Mouse (Mus musculus): Measurements from ENCODE around the gene Gdf15. TPM values are rescaled to one million over a fixed set of nuclear protein-coding genes. Genes with fewer than 3 reads are reported as not detected.

Gene Gdf15
- polyA plus RNA-seq, 1 experiment from 2014 or later, result not detected

DNA sequence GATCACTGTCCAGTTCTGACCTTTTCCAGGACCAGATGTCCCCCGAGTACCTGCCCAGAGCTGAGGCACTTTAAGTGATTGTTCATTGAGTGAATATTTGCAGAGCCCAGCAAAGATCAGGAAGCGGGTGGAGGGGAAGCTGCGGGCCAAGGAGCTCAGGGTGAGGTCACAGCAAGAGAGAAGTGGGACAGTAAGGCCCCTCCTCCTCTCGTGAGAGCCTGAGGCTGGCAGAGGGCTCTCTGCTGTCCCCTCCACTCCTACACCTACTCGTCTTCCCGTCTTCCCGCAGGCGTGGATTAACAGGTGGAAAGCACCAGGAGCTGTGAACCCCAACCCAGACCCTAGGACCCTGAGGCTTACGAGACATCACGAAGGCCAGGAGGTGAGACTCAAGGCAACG lies 15.6 kb downstream of the Gdf15 start:
- Histone ChIP-seq H3K27ac (ENCODE audit: low read depth, low read length) (no peak overlapping the region), H3K27me3 (ENCODE audit: control insufficient read depth, insufficient read depth, low read length) (no peaks in the 10 kb centered on the region), H3K36me3 (ENCODE audit: control insufficient read depth, insufficient read depth, low read length) (no peaks in the 10 kb centered on the region), H3K4me2 (ENCODE audit: low read depth, low read length, severe bottlenecking) (no peak overlapping the region), H3K9me3 (ENCODE audit: control insufficient read depth, low read length) (no peaks in the 10 kb centered on the region), H3K4me1 (replicated peaks; ENCODE audit: control insufficient read depth, insufficient read depth, low read length) (0 out of 2 replicates have a peak, but pooled peaks cover 2% of the 10 kb centered on the region), H3K9ac (ENCODE audit: low read length) (no peak overlapping the region), H3K4me3 (ENCODE audit: low read depth, low read length) (no peak overlapping the region)
- DNase-seq (ENCODE audit: low spot score), result no peak
- 62% methylated on average over 11 of the region's 11 CpGs for WGBS
- ATAC-seq (replicated peaks; ENCODE audit: low FRiP score), result no peak

DNA sequence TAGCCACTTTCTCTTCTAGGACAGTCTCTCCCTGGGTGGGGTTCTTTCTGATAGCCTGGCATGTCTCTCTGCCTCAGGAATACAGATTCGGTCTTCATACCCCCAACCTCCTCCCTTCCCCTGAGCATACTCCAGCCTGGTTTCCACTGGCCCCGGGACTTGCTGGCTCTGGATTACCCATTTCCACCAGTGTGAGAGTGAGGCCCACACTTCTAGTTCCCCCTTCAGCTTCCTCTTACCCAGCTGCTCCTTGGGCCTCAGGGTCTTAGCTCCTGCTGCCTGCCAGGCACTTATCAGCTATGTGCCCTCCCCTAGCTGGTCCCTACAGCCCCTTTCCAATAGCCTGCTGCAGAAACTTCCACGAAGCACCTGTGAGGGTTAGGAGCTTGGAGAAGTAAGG lies 16.4 kb downstream of the Gdf15 start, which contains the start of gene Lrrc25:
Gene Lrrc25, plus strand, starts transcription at position 262 of the 400 bp plus-strand sequence.
- Histone ChIP-seq H3K36me3 (ENCODE audit: control insufficient read depth, insufficient read depth, low read length) (no peaks in the 10 kb centered on the region), H3K27ac (ENCODE audit: low read depth, low read length) (no peak within 1 kb of the TSS), H3K27me3 (ENCODE audit: control insufficient read depth, insufficient read depth, low read length) (no peaks in the 10 kb centered on the region; the same call in 1 of the 2 replicates), H3K4me3 (ENCODE audit: low read depth, low read length) (no peak within 1 kb of the TSS), H3K9ac (ENCODE audit: low read length) (no peak within 1 kb of the TSS), H3K4me1 (replicated peaks; ENCODE audit: control insufficient read depth, insufficient read depth, low read length) (peaks cover 5% of the 10 kb centered on the region), H3K4me2 (ENCODE audit: low read depth, low read length, severe bottlenecking) (no peak within 1 kb of the TSS), H3K9me3 (ENCODE audit: control insufficient read depth, low read length) (no peaks in the 10 kb centered on the region)
- WGBS, result 84% methylated on average over 3 of the region's 3 CpGs
- ATAC-seq (replicated peaks; ENCODE audit: low FRiP score) (no peak), DNase-seq (ENCODE audit: low spot score) (no peak)

- no peaks in the 10 kb centered on the region for H3K9me3 ChIP-seq (ENCODE audit: control insufficient read depth, low read length)
- H3K4me2 ChIP-seq (ENCODE audit: low read depth, low read length, severe bottlenecking), result no peak overlapping the region
- no peak overlapping the region for H3K27ac ChIP-seq (ENCODE audit: low read depth, low read length)
- no peaks in the 10 kb centered on the region for H3K36me3 ChIP-seq (ENCODE audit: control insufficient read depth, insufficient read depth, low read length)
- DNase-seq (ENCODE audit: low spot score) (no peak), ATAC-seq (replicated peaks; ENCODE audit: low FRiP score) (no peak)
- H3K27me3 ChIP-seq (ENCODE audit: control insufficient read depth, insufficient read depth, low read length), result no peaks in the 10 kb centered on the region; the same call in 1 of the 2 replicates
- H3K4me1 ChIP-seq (replicated peaks; ENCODE audit: control insufficient read depth, insufficient read depth, low read length), result peaks cover 8% of the 10 kb centered on the region
- 92% methylated on average over 8 of the region's 8 CpGs for WGBS
- H3K4me3 ChIP-seq (ENCODE audit: low read depth, low read length), result no peak overlapping the region
- no peak overlapping the region for H3K9ac ChIP-seq (ENCODE audit: low read length)
These were observed 17.0 kb downstream of the Gdf15 start for GRCm38 (mm10) chr8:70615281-70615680.

DNA sequence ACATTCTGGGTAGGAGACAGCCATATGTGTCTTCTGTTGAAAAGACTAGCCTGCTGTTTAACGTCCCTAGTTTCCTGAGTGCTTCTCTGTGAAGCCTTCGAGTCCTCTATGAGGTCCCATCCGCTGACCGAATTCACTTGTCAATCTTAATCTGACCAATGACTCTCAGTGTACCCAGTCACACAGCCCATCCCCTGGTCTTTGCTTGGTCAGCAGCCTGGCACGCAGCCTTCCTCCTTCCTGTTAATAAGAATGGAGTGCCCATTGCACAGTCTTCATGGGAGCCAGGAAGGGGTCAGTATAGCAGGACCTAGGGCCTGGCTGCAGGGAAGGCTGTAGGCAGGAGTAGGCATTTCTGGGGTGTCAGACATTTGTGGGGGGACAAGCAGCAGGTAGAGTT lies 17.8 kb downstream of the Gdf15 start:
- DNase-seq (ENCODE audit: low spot score) (no peak), ATAC-seq (replicated peaks; ENCODE audit: low FRiP score) (no peak)
- Histone ChIP-seq H3K9ac (ENCODE audit: low read length) (no peak overlapping the region), H3K27ac (ENCODE audit: low read depth, low read length) (no peak overlapping the region), H3K36me3 (ENCODE audit: control insufficient read depth, insufficient read depth, low read length) (no peaks in the 10 kb centered on the region), H3K27me3 (ENCODE audit: control insufficient read depth, insufficient read depth, low read length) (no peaks in the 10 kb centered on the region; the same call in 1 of the 2 replicates), H3K4me1 (replicated peaks; ENCODE audit: control insufficient read depth, insufficient read depth, low read length) (peaks cover 13% of the 10 kb centered on the region), H3K4me2 (ENCODE audit: low read depth, low read length, severe bottlenecking) (no peak overlapping the region), H3K4me3 (ENCODE audit: low read depth, low read length) (no peak overlapping the region), H3K9me3 (ENCODE audit: control insufficient read depth, low read length) (no peaks in the 10 kb centered on the region)
- WGBS, result 81% methylated on average over 5 of the region's 5 CpGs

DNA sequence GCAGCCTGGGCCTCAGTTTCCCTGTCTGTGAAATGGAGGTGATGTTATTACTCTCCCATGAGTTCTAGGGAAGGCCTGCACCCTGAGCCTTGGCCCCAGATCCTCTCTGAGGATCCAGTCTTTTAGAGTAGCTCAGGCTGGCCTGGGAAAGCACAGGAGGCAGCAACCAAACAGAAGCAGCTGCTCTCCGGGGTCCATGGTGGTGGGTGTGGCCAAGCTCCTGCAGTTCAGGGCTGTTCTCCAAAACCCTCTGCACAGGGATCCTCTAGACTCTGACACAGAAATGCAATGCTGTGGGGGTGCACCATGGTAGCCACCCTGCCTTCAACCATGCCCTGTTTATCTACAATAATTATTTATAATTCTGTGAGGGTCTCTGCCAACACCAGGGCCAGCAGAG lies 18.5 kb downstream of the Gdf15 start:
- no peaks in the 10 kb centered on the region for H3K9me3 ChIP-seq (ENCODE audit: control insufficient read depth, low read length)
- no peak overlapping the region for H3K4me2 ChIP-seq (ENCODE audit: low read depth, low read length, severe bottlenecking)
- ATAC-seq (replicated peaks; ENCODE audit: low FRiP score), result no peak
- DNase-seq (ENCODE audit: low spot score), result no peak
- no peak overlapping the region for H3K9ac ChIP-seq (ENCODE audit: low read length)
- no peak overlapping the region for H3K4me3 ChIP-seq (ENCODE audit: low read depth, low read length)
- H3K27ac ChIP-seq (ENCODE audit: low read depth, low read length), result no peak overlapping the region
- WGBS, result 27% methylated on average over 1 of the region's 1 CpGs
- peaks cover 17% of the 10 kb centered on the region for H3K4me1 ChIP-seq (replicated peaks; ENCODE audit: control insufficient read depth, insufficient read depth, low read length)
- H3K36me3 ChIP-seq (ENCODE audit: control insufficient read depth, insufficient read depth, low read length), result no peaks in the 10 kb centered on the region
- H3K27me3 ChIP-seq (ENCODE audit: control insufficient read depth, insufficient read depth, low read length), result peaks cover 4% of the 10 kb centered on the region; the same call in 1 of the 2 replicates

- Histone ChIP-seq H3K9me3 (ENCODE audit: control insufficient read depth, low read length) (no peaks in the 10 kb centered on the region), H3K4me2 (ENCODE audit: low read depth, low read length, severe bottlenecking) (peak overlapping the region; percentile 94), H3K27ac (ENCODE audit: low read depth, low read length) (no peak overlapping the region), H3K4me1 (replicated peaks; ENCODE audit: control insufficient read depth, insufficient read depth, low read length) (peaks cover 19% of the 10 kb centered on the region), H3K36me3 (ENCODE audit: control insufficient read depth, insufficient read depth, low read length) (no peaks in the 10 kb centered on the region), H3K27me3 (ENCODE audit: control insufficient read depth, insufficient read depth, low read length) (peaks cover 4% of the 10 kb centered on the region; the same call in 1 of the 2 replicates), H3K4me3 (ENCODE audit: low read depth, low read length) (peak overlapping the region; percentile 39), H3K9ac (ENCODE audit: low read length) (peak overlapping the region; percentile 64)
- under 1% methylated on average over 6 of the region's 6 CpGs for WGBS
- no peak for ATAC-seq (replicated peaks; ENCODE audit: low FRiP score)
- peak; percentile 94 for DNase-seq (ENCODE audit: low spot score)
These were observed 20.4 kb downstream of the Gdf15 start for GRCm38 (mm10) chr8:70611849-70612248.

- Histone ChIP-seq H3K36me3 (ENCODE audit: control insufficient read depth, insufficient read depth, low read length) (no peaks in the 10 kb centered on the region), H3K27ac (ENCODE audit: low read depth, low read length) (peak overlapping the region; percentile 91; the same call in 1 of the 2 replicates), H3K4me2 (ENCODE audit: low read depth, low read length, severe bottlenecking) (peak overlapping the region; percentile 94), H3K27me3 (ENCODE audit: control insufficient read depth, insufficient read depth, low read length) (peaks cover 4% of the 10 kb centered on the region; the same call in 1 of the 2 replicates), H3K9me3 (ENCODE audit: control insufficient read depth, low read length) (no peaks in the 10 kb centered on the region), H3K4me3 (ENCODE audit: low read depth, low read length) (peak overlapping the region; percentile 39), H3K9ac (ENCODE audit: low read length) (peak overlapping the region; percentile 64), H3K4me1 (replicated peaks; ENCODE audit: control insufficient read depth, insufficient read depth, low read length) (peaks cover 22% of the 10 kb centered on the region)
- peak; percentile 94 for DNase-seq (ENCODE audit: low spot score)
- no peak for ATAC-seq (replicated peaks; ENCODE audit: low FRiP score)
- under 1% methylated on average over 54 of the region's 54 CpGs for WGBS
These were observed 21.2 kb downstream of the Gdf15 start for GRCm38 (mm10) chr8:70610796-70611771.

GRCm38 (mm10) chr8:70609849-70610795 lies 22.1 kb downstream of the Gdf15 start:
- Histone ChIP-seq H3K9me3 (ENCODE audit: control insufficient read depth, low read length) (no peaks in the 10 kb centered on the region), H3K4me2 (ENCODE audit: low read depth, low read length, severe bottlenecking) (peak overlapping the region; percentile 94), H3K4me1 (replicated peaks; ENCODE audit: control insufficient read depth, insufficient read depth, low read length) (peaks cover 25% of the 10 kb centered on the region), H3K9ac (ENCODE audit: low read length) (peak overlapping the region; percentile 67), H3K4me3 (ENCODE audit: low read depth, low read length) (peak overlapping the region; percentile 39), H3K27me3 (ENCODE audit: control insufficient read depth, insufficient read depth, low read length) (peaks cover 4% of the 10 kb centered on the region; the same call in 1 of the 2 replicates), H3K27ac (ENCODE audit: low read depth, low read length) (peak overlapping the region; percentile 91), H3K36me3 (ENCODE audit: control insufficient read depth, insufficient read depth, low read length) (no peaks in the 10 kb centered on the region)
- peak; percentile 92 for DNase-seq (ENCODE audit: low spot score)
- peak; percentile 49 for ATAC-seq (replicated peaks; ENCODE audit: low FRiP score)
- 1% methylated on average over 42 of the region's 45 CpGs for WGBS
